Mouse (Mus musculus) heart, embryonic 11.5 days (tissue): ENCODE measurements around the gene Spdya. TPM values are rescaled to one million over a fixed set of nuclear protein-coding genes. Genes with fewer than 3 reads are reported as not detected.

Source experiments
- ATAC-seq: fragments of 200-750 bp; cut with Nextera tagmentation; replicated peaks from 2 replicates; pipeline ENCODE4 v1.8.0; 2017; ENCODE audit warnings: moderate library complexity; ENCODE audit not compliant: insufficient number of reproducible peaks, low FRiP score, low TSS enrichment
- H3K27ac ChIP-seq: fragments of 300-500 bp; sonication (generic); 2 replicates; pipeline ENCODE4 v1.5.1; 2014; ENCODE audit warnings: mild to moderate bottlenecking, low read depth, low read length
- H3K27me3 ChIP-seq: fragments of 300-500 bp; sonication (generic); 2 replicates; pipeline ENCODE4 v1.6.1; 2014; ENCODE audit warnings: mild to moderate bottlenecking, low read length, mixed read lengths; ENCODE audit not compliant: control insufficient read depth, insufficient read depth
- H3K36me3 ChIP-seq: fragments of 300-500 bp; sonication (generic); 2 replicates; pipeline ENCODE4 v1.6.1; 2014; ENCODE audit warnings: mild to moderate bottlenecking, low read length, moderate library complexity, mixed read lengths; ENCODE audit not compliant: control insufficient read depth, insufficient read depth
- H3K4me1 ChIP-seq: fragments of 300-500 bp; sonication (generic); 2 replicates; pipeline ENCODE4 v1.6.1; 2014; ENCODE audit warnings: low read length; ENCODE audit not compliant: control insufficient read depth, insufficient read depth
- H3K4me2 ChIP-seq: fragments of 300-500 bp; sonication (generic); 2 replicates; pipeline ENCODE4 v1.6.1; 2014; ENCODE audit warnings: mild to moderate bottlenecking, moderate library complexity
- H3K4me3 ChIP-seq: fragments of 300-500 bp; sonication (generic); 2 replicates; pipeline ENCODE4 v1.5.1; 2014; ENCODE audit warnings: low read depth, low read length
- H3K9ac ChIP-seq: fragments of 300-500 bp; sonication (generic); 2 replicates; pipeline ENCODE4 v1.6.1; 2014; ENCODE audit warnings: mild to moderate bottlenecking, low read depth, low read length, moderate library complexity
- H3K9me3 ChIP-seq: fragments of 300-500 bp; sonication (generic); replicated peaks from 2 replicates; pipeline ENCODE4 v1.6.1; 2016; ENCODE audit warnings: low read length; ENCODE audit not compliant: control insufficient read depth
- WGBS: fragments of 180-500 bp; shearing (Covaris S2); extraction: QIAGEN DNeasy Blood & Tissue Kit; methylation state at CpG from one replicate; pipeline ENCODE4 v1.1.7; 2014; ENCODE audit not compliant: insufficient replicate concordance; 5-methylcytosine and 5-hydroxymethylcytosine counted together
- polyA plus RNA-seq: library from polyadenylated mRNA; unstranded; fragments of >200 nt; fragmentation: Nextera tagmentation; extraction: Ambion mirVana; gene quantifications from 2 replicates; pipeline ENCODE4 v1.2.1, GENCODE M21; 2014

Spdya gene
- polyA plus RNA-seq, 1 experiment from 2014 or later: 0.29 TPM

GRCm38 (mm10) chr17:71548586-71548985 is 3.3 kb upstream of the Spdya start:
- Histone ChIP-seq H3K4me2 (no peak overlapping the region), H3K9ac (no peak overlapping the region), H3K36me3 (no peaks in the 10 kb centered on the region), H3K27me3 (peaks cover 18% of the 10 kb centered on the region), H3K4me1 (0 out of 2 replicates have a peak, but pooled peaks cover 4% of the 10 kb centered on the region), H3K4me3 (no peak overlapping the region), H3K27ac (no peak overlapping the region), H3K9me3 (no peaks in the 10 kb centered on the region)
- WGBS: 0% methylated on average over 1 of the region's 1 CpGs
- ATAC-seq: no peak

- peaks cover 18% of the 10 kb centered on the region for H3K27me3 ChIP-seq
- H3K4me1 ChIP-seq: 0 out of 2 replicates have a peak, but pooled peaks cover 4% of the 10 kb centered on the region
- H3K9me3 ChIP-seq: no peaks in the 10 kb centered on the region
- H3K36me3 ChIP-seq: no peaks in the 10 kb centered on the region
- H3K4me3 ChIP-seq: peak overlapping the region; percentile 56
- H3K27ac ChIP-seq: no peak overlapping the region
- H3K9ac ChIP-seq: peak overlapping the region; percentile 59; the same call in 1 of the 2 replicates
- H3K4me2 ChIP-seq: peak overlapping the region; percentile 91
- ATAC-seq: no peak
- WGBS: 11% methylated on average over 6 of the region's 6 CpGs
These were observed 511 bp upstream of the Spdya start for GRCm38 (mm10) chr17:71551350-71551749.

DNA sequence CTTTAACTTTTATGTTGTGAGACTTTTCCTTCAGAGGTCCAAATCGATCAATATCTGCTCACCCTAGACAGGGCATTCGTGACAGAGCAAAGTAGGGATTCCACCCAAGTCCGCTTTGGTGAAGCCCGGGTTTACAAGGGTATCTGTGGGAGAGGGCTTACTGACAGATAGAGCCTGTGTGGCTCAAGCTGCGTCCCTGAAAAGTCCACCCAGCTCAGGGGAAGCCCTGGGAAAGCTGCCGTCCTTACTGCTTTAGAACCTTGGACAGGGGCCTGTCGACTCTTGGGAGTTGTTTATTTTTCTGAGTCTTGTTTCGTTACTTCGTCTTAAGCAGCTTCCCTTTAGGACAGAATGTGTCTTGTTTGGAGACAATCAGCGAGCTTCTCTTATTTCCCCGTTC is 1.0 kb downstream of the Spdya start:
- H3K27ac ChIP-seq: no peak overlapping the region
- no peaks in the 10 kb centered on the region for H3K9me3 ChIP-seq
- WGBS: 10% methylated on average over 11 of the region's 11 CpGs
- no peak for ATAC-seq
- H3K4me1 ChIP-seq: 0 out of 2 replicates have a peak, but pooled peaks cover 4% of the 10 kb centered on the region
- peak overlapping the region; percentile 91 for H3K4me2 ChIP-seq
- H3K4me3 ChIP-seq: peak overlapping the region; percentile 56
- H3K27me3 ChIP-seq: peaks cover 18% of the 10 kb centered on the region
- H3K36me3 ChIP-seq: no peaks in the 10 kb centered on the region
- no peak overlapping the region for H3K9ac ChIP-seq

- no peaks in the 10 kb centered on the region for H3K9me3 ChIP-seq
- H3K27ac ChIP-seq: no peak overlapping the region
- ATAC-seq: no peak
- H3K4me3 ChIP-seq: no peak overlapping the region
- no peaks in the 10 kb centered on the region for H3K27me3 ChIP-seq
- H3K4me1 ChIP-seq: no peaks in the 10 kb centered on the region
- H3K4me2 ChIP-seq: no peak overlapping the region
- H3K36me3 ChIP-seq: no peaks in the 10 kb centered on the region
- H3K9ac ChIP-seq: no peak overlapping the region
These were observed 9.8 kb downstream of the Spdya start for GRCm38 (mm10) chr17:71561631-71562030.

- ATAC-seq: no peak
- H3K9ac ChIP-seq: no peak overlapping the region
- no peaks in the 10 kb centered on the region for H3K27me3 ChIP-seq
- 92% methylated on average over 1 of the region's 1 CpGs for WGBS
- H3K4me2 ChIP-seq: no peak overlapping the region
- H3K4me1 ChIP-seq: no peaks in the 10 kb centered on the region
- H3K9me3 ChIP-seq: no peaks in the 10 kb centered on the region
- H3K27ac ChIP-seq: no peak overlapping the region
- H3K36me3 ChIP-seq: no peaks in the 10 kb centered on the region
- H3K4me3 ChIP-seq: no peak overlapping the region
These were observed 27.4 kb downstream of the Spdya start for GRCm38 (mm10) chr17:71579176-71579705.

DNA sequence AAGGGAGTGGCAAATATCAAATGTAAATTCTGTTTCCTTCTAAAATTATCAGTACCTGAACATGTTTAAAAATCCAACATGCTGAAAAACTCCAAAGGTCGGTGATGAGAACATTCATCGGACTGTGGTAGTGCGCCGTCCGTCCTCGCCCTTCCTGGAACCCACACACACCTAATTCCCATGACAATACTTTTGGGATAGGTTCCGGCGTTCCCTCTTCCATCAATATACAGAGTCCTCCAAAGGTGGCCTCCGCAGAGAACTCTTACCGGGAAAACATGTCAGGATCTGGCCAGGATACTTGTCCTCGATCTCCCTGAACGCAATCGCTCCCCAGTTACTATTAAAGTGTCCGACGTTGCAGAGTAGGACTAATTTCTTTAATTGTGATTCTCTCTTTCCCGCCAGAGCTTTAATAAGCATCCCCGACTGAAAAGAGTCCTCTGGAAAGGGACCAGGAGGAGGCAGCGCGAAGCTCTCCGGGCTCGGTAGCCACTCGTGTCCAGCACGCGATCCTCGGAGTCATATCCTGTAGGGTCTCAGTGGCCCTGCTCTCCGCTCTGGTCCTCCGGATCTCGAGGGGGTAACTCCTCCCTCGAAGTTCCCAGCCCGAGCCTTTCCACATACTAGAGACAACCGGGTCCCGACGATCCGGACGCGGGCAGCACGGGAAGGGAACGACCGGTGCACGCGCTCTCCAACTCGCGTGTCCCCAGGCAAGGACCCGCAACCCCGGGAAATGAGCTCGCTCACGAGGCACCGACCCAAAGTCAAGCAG is 46.2 kb downstream of the Spdya start:
- Histone ChIP-seq H3K27me3 (no peaks in the 10 kb centered on the region), H3K4me2 (peak overlapping the region; percentile 90), H3K9me3 (no peaks in the 10 kb centered on the region), H3K27ac (peak overlapping the region; percentile 79), H3K9ac (peak overlapping the region; percentile 81), H3K4me1 (peaks cover 10% of the 10 kb centered on the region), H3K36me3 (no peaks in the 10 kb centered on the region), H3K4me3 (peak overlapping the region; percentile 81)
- peak; percentile 71 for ATAC-seq
- WGBS: under 1% methylated on average over 48 of the region's 48 CpGs

GRCm38 (mm10) chr17:71598659-71599554 is 47.0 kb downstream of the Spdya start:
- no peaks in the 10 kb centered on the region for H3K27me3 ChIP-seq
- H3K4me1 ChIP-seq: peaks cover 10% of the 10 kb centered on the region
- H3K9ac ChIP-seq: peak overlapping the region; percentile 81
- peak overlapping the region; percentile 79 for H3K27ac ChIP-seq
- no peaks in the 10 kb centered on the region for H3K9me3 ChIP-seq
- H3K4me2 ChIP-seq: peak overlapping the region; percentile 90
- H3K4me3 ChIP-seq: peak overlapping the region; percentile 81
- peak; percentile 94 for ATAC-seq
- no peaks in the 10 kb centered on the region for H3K36me3 ChIP-seq
- 5% methylated on average over 42 of the region's 42 CpGs for WGBS

- H3K27ac ChIP-seq: peak within 1 kb of the TSS; percentile 74
- H3K36me3 ChIP-seq: peaks cover 7% of the 10 kb centered on the region; the same call in 1 of the 2 replicates
- peaks cover 15% of the 10 kb centered on the region for H3K4me1 ChIP-seq
- no peaks in the 10 kb centered on the region for H3K9me3 ChIP-seq
- H3K4me2 ChIP-seq: peak within 1 kb of the TSS; percentile 84
- peak within 1 kb of the TSS; percentile 97 for H3K9ac ChIP-seq
- peak; percentile 99 for ATAC-seq
- H3K4me3 ChIP-seq: peak within 1 kb of the TSS; percentile 92
- no peaks in the 10 kb centered on the region for H3K27me3 ChIP-seq
- WGBS: 4% methylated on average over 40 of the region's 40 CpGs
These were observed 63.9 kb downstream of the Spdya start, which contains the start of gene Wdr43 for GRCm38 (mm10) chr17:71615638-71616318. TSS of gene Wdr43 (plus strand) at chr17:71615895.
